Mouse (Mus musculus) lung, adult 2 months (tissue): ENCODE measurements at regions not wholly inside any gene's neighbourhood (a gene's known extent, or its start where the extent isn't known, plus 50 kb on each side); places are given as distances from the start of the nearest gene placed in this dataset.

Experiments
- CTCF ChIP-seq: fragments of 200-500 bp; IDR thresholded peaks from 2 replicates; pipeline ENCODE4 v1.5.1; 2011; ENCODE audit warnings: mild to moderate bottlenecking, low read length, control low read depth; ENCODE audit not compliant: insufficient read depth
- POLR2A ChIP-seq: fragments of 200-500 bp; IDR thresholded peaks from 2 replicates; pipeline ENCODE4 v1.6.1; 2011; ENCODE audit warnings: low read depth, mild to moderate bottlenecking, control low read depth, low read length, borderline replicate concordance; ENCODE audit errors: extremely low read depth

GRCm38 (mm10) chr9:61092834-61093479, 279.2 kb upstream of the Tle3 start:
- TF ChIP-seq CTCF (no peak), POLR2A (no peak)
